Mouse (Mus musculus) NIH3T3 (cell line): ENCODE data around the gene Zfp526.

Experiments
- DNase-seq: peaks from one replicate; pipeline ENCODE4 v3.0.0-alpha.2; 2012; ENCODE audit warnings: low read depth

The Zfp526 gene

DNA sequence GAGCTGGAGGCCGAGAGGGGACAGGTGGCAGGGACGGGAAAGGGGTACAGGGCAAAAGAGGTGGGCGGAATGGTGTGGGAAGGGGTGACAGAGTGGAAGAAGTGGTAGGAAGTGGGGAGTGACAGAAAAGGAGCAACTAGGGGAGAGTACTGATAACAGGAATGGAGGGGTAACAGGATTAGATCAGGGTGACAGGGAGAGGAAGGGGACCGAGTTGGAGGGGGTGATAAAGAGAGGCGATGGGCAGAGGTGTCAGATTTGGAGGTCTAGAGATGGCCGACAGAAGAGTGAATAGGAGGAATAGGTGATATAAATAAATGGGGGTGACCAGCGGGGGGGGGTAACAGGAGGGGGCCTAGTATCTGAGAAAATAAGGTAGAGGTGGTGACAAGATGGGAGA is 47.4 kb downstream of the Zfp526 start:
- DNase-seq = no peak

DNA sequence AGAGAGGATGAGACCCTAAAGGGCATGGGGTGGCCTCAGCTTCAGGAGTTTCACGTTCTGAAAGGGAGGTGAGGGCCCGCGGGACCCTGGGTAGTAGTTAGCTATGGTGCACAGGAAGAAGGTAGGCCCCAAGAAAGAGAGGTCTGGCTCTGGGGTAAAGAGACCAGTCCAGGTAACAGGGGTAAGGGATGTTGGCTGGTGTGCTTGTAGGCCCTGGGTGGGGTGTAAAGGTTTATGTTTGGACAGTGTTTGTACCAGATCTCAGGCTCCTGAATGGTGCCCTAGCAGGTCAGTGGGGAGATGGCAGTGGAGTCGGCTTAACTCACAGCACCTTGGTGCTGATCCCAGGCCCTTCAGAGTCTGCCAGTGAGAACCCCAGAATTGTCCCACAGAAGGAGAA is 47.8 kb downstream of the Zfp526 start:
- DNase-seq = no peak

DNA sequence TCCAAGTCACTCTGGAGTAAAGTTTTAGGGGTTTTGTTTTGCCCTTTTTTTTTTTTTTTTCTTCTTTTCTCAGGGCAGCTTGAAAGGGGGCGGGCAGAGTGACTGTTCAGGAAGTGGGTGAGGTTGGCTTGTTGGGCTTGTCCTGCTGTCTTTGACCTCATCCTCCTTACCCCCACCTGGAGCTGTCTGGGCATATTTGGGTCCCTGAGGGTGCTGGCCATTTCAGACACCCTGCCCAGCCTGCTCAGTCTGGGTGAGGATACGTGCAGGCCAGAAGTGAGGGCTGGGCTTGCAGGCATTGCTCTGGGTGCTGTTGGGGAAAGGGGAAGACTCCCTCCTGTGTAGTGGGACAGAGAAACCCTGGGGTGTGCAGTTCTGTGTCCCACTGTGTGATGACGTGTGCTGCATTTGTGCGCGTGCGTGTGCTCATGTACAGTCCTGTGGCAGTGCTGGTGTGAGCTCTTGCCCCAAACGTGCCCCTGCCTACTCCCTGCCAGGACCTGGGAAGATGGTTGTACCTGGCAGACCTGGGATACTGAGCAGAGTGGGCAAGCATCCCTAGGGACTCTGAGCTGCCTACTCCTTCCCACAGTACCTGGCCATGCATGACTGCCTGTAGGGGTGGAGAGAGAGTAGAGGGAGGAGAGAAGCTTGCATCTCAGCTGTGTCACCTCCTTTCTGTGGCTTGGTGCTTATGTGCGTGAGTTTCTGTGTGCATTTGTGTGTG is 48.5 kb downstream of the Zfp526 start:
- no peak for DNase-seq

DNA sequence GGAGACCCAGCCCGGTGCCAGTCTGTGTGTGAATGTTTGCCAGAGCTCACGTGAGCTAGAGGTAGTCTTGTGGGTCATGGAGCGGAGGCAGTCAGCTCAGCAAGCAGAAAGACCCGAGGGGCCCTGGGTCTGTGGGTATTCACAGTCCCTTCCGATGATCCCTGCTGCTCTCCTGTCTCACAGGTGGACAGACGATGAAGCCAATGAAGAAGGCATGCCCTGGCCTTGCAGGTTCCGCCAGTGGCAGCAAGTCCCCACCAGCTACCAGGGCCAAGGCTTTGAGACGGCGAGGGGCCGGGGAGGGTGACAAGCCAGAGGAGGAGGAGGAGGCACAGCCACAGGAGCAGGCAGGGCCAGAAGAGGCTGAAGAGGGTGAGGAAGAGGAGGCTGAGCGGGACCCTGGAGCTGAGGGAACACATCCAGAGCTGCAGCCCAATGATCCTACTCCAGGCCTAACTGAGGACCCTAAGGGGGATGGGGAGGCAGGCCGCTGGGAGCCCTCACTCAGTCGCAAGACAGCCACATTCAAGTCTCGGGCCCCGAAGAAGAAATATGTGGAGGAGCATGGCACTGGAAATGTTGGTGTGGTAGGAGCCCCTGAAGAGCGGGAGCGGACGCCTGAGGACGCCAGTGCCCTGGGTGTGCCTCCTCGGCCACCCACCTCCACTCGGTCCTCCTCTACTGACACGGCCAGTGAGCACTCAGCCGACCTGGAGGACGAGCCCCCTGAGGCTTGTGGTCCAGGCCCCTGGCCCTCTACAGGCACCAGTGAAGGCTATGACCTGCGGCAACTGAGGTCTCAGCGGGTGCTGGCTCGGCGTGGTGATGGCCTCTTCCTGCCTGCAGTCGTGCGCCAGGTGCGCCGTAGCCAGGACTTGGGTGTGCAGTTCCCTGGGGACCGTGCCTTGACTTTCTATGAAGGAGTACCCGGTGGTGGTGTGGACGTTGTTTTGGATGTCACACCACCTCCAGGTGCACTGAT is 49.7 kb downstream of the Zfp526 start:
- no peak for DNase-seq

DNA sequence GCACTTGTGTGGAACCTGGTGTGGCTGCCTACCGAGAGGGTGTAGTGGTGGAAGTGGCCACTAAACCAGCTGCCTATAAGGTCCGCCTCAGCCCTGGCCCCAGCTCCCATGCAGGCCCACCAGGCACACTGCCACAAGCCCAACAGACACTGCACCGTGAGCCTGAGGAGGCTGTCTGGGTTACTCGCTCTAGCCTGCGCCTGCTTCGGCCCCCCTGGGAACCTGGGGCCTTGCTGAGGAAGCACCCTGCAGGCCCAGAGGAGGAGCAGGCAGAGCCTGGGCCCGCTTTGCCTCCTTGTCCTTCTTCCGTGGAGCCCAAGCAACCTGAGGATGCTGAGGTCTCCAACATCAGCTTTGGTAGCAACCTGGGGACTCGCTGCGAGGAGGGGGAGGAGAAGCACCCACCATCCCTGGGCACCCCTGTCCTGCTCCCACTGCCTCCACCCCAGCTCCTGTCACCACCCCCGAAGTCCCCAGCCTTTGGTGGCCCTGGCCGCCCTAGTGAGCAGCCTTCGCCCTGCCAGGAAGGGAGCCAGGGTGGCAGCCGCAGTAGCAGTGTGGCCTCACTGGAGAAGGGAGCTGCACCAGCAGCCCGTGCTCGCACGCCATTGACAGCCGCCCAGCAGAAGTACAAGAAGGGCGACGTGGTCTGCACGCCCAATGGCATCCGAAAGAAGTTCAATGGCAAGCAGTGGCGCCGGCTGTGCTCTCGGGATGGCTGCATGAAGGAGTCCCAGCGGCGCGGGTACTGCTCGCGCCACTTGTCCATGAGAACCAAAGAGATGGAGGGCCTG is 50.6 kb downstream of the Zfp526 start:
- DNase-seq = no peak

DNA sequence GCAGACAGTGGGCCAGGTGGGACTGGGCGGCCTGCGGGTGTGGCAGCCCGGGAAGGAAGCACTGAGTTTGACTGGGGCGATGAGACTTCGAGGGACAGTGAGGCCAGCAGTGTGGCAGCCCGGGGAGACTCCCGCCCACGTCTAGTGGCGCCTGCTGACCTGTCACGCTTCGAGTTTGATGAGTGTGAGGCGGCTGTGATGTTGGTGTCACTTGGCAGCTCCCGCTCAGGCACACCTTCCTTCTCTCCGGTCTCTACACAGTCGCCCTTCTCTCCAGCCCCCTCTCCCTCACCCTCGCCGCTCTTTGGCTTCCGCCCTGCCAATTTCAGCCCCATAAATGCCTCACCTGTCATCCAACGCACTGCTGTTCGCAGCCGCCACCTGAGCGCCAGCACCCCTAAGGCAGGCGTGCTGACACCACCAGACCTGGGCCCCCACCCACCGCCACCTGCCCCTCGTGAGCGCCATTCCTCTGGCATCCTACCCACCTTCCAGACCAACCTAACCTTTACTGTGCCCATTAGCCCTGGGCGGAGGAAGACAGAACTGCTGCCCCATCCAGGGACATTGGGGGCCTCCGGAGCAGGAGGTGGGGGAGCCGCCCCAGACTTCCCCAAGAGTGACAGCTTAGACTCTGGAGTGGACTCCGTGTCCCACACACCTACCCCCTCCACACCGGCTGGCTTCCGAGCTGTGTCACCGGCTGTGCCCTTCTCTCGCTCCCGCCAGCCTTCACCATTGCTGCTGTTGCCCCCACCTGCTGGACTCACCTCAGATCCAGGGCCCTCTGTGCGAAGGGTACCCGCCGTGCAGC is 51.4 kb downstream of the Zfp526 start:
- no peak for DNase-seq

GRCm38 (mm10) chr7:25273259-25274241 is 52.3 kb downstream of the Zfp526 start:
- no peak for DNase-seq

- DNase-seq = no peak
Measured at GRCm38 (mm10) chr7:25274571-25274970, 53.3 kb downstream of the Zfp526 start.

DNA sequence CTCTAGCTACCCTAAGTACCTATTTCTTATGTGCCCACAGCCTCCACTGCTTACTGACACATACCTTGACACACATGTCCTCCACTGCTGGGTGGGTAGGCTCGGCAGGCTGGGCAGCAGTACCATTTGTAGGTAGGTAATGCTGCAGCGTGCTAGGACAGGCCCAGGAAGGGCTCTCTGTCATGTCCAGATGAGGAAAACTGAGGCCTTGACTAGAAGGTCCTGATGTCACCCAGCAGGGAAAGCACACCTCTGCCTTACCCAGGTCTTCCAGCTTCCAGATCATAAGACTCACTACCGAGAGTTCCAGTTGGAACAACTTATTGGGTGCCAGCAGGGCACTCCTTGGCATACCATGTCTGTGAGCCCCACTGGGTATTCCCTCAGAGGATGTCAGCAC is 53.8 kb downstream of the Zfp526 start:
- no peak for DNase-seq

DNA sequence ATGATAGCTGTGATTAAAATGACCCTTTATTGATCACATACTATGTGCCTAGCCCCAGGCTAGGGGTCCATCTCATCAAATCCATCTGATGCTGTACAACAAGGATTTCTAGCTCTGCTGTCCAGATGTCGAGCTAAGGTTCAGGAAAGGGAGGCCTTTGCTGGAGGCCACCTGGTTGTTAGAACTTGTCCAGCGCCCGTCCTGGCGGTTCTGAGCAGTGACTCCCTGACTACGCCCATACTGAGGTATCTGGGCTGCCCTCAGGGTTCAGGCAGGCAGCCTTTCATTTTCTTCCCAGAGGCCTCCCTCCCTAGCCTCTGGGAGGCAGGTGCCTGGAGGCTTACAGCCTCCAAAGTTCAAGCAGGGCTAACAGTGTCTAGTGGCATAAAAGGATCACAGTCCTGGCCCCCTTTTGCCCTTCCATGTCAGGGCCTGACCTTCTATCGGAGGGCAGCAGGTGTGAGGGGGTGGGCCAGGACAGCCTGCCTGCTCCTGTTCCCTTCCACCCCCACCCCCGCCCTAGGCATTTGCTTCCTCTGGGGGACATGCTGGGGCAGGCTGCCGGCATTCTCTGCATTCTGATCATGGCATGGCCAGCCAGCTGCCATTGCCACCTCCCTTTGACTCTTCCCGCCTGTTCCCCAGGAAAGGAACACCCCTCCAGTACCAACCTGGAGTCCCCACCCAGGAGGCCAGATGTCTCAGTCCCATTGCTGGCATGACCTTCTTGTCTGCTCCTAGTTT is 54.5 kb downstream of the Zfp526 start:
- DNase-seq = no peak
